Mouse (Mus musculus): ENCODE measurements around the gene Tcaf1. TPM values are rescaled to one million over a fixed set of nuclear protein-coding genes. Genes with fewer than 3 reads are reported as not detected.

Tcaf1 gene
- polyA plus RNA-seq, 1 experiment: 25.2 TPM

- TF ChIP-seq CTCF (IDR thresholded peaks at IDR 0.05; ENCODE audit: insufficient read depth, low read length) (no peak), POLR2A (IDR thresholded peaks at IDR 0.05; ENCODE audit: borderline replicate concordance, extremely low read depth, low read depth, low read length) (no peak)
- Histone ChIP-seq H3K4me1 (ENCODE audit: control insufficient read depth, insufficient read depth, low read length) (no peaks in the 10 kb centered on the region), H3K4me3 (replicated peaks; ENCODE audit: extremely low read depth, low read depth, low read length) (no peak overlapping the region)
- DNase-seq: no peak
Observed at GRCm38 (mm10) chr6:42689761-42690160, 20.1 kb downstream of the Tcaf1 start.

GRCm38 (mm10) chr6:42687907-42688306 is 22.0 kb downstream of the Tcaf1 start:
- Histone ChIP-seq H3K4me3 (replicated peaks; ENCODE audit: extremely low read depth, low read depth, low read length) (no peak overlapping the region), H3K4me1 (ENCODE audit: control insufficient read depth, insufficient read depth, low read length) (no peaks in the 10 kb centered on the region)
- TF ChIP-seq CTCF (IDR thresholded peaks at IDR 0.05; ENCODE audit: insufficient read depth, low read length) (no peak), POLR2A (IDR thresholded peaks at IDR 0.05; ENCODE audit: borderline replicate concordance, extremely low read depth, low read depth, low read length) (no peak)
- WGBS: 90% methylated on average over 5 of the region's 5 CpGs
- DNase-seq: no peak

GRCm38 (mm10) chr6:42680077-42680476 is 29.8 kb downstream of the Tcaf1 start:
- no peak for DNase-seq
- no peak for TF ChIP-seq POLR2A (IDR thresholded peaks at IDR 0.05; ENCODE audit: borderline replicate concordance, extremely low read depth, low read depth, low read length)
- Histone ChIP-seq H3K4me3 (replicated peaks; ENCODE audit: extremely low read depth, low read depth, low read length) (no peak overlapping the region), H3K4me1 (ENCODE audit: control insufficient read depth, insufficient read depth, low read length) (no peaks in the 10 kb centered on the region)
- 87% methylated on average over 7 of the region's 7 CpGs for WGBS

GRCm38 (mm10) chr6:42676011-42676410 is 33.9 kb downstream of the Tcaf1 start:
- TF ChIP-seq POLR2A (IDR thresholded peaks at IDR 0.05; ENCODE audit: borderline replicate concordance, extremely low read depth, low read depth, low read length): no peak
- TF ChIP-seq CTCF (IDR thresholded peaks at IDR 0.05; ENCODE audit: insufficient read depth, low read length): no peak
- Histone ChIP-seq H3K4me3 (replicated peaks; ENCODE audit: extremely low read depth, low read depth, low read length) (no peak overlapping the region), H3K4me1 (ENCODE audit: control insufficient read depth, insufficient read depth, low read length) (no peaks in the 10 kb centered on the region)
- 95% methylated on average over 3 of the region's 3 CpGs for WGBS
- DNase-seq: no peak

GRCm38 (mm10) chr6:42671767-42672166 is 38.1 kb downstream of the Tcaf1 start:
- DNase-seq: no peak
- Histone ChIP-seq H3K4me3 (replicated peaks; ENCODE audit: extremely low read depth, low read depth, low read length) (no peak overlapping the region), H3K4me1 (ENCODE audit: control insufficient read depth, insufficient read depth, low read length) (no peaks in the 10 kb centered on the region)
- 80% methylated on average over 1 of the region's 1 CpGs for WGBS
- no peak for TF ChIP-seq POLR2A (IDR thresholded peaks at IDR 0.05; ENCODE audit: borderline replicate concordance, extremely low read depth, low read depth, low read length)
- TF ChIP-seq CTCF (IDR thresholded peaks at IDR 0.05; ENCODE audit: insufficient read depth, low read length): no peak

GRCm38 (mm10) chr6:42667722-42668121 is 42.2 kb downstream of the Tcaf1 start:
- Histone ChIP-seq H3K4me1 (ENCODE audit: control insufficient read depth, insufficient read depth, low read length) (no peaks in the 10 kb centered on the region), H3K4me3 (replicated peaks; ENCODE audit: extremely low read depth, low read depth, low read length) (no peak overlapping the region)
- 77% methylated on average over 2 of the region's 2 CpGs for WGBS
- no peak for DNase-seq
- TF ChIP-seq CTCF (IDR thresholded peaks at IDR 0.05; ENCODE audit: insufficient read depth, low read length) (no peak), POLR2A (IDR thresholded peaks at IDR 0.05; ENCODE audit: borderline replicate concordance, extremely low read depth, low read depth, low read length) (no peak)

- WGBS: 55% methylated on average over 2 of the region's 2 CpGs
- no peaks in the 10 kb centered on the region for H3K4me1 ChIP-seq (ENCODE audit: control insufficient read depth, insufficient read depth, low read length)
- no peak overlapping the region for H3K4me3 ChIP-seq (replicated peaks; ENCODE audit: extremely low read depth, low read depth, low read length)
- no peak for DNase-seq
- TF ChIP-seq POLR2A (IDR thresholded peaks at IDR 0.05; ENCODE audit: borderline replicate concordance, extremely low read depth, low read depth, low read length) (no peak), CTCF (IDR thresholded peaks at IDR 0.05; ENCODE audit: insufficient read depth, low read length) (no peak)
Observed at GRCm38 (mm10) chr6:42661739-42662138, 48.1 kb downstream of the Tcaf1 start.

- DNase-seq: peak; percentile 88
- no peaks in the 10 kb centered on the region for H3K4me1 ChIP-seq (ENCODE audit: control insufficient read depth, insufficient read depth, low read length)
- peak within 1 kb of the TSS; percentile 61 for H3K4me3 ChIP-seq (replicated peaks; ENCODE audit: extremely low read depth, low read depth, low read length)
- peak; percentile 89 for TF ChIP-seq CTCF (IDR thresholded peaks at IDR 0.05; ENCODE audit: insufficient read depth, low read length)
- peak; percentile 27; the same call in 1 of the 2 replicates for TF ChIP-seq POLR2A (IDR thresholded peaks at IDR 0.05; ENCODE audit: borderline replicate concordance, extremely low read depth, low read depth, low read length)
- WGBS: under 1% methylated on average over 23 of the region's 23 CpGs
Observed at GRCm38 (mm10) chr6:42644912-42645549, 64.9 kb downstream of the Tcaf1 start, which contains the start of gene Tcaf2. TSS of gene Tcaf2 (minus strand) at chr6:42645254.

- DNase-seq: no peak
- 84% methylated on average over 5 of the region's 5 CpGs for WGBS
- H3K4me3 ChIP-seq (replicated peaks; ENCODE audit: extremely low read depth, low read depth, low read length): no peak overlapping the region
- H3K4me1 ChIP-seq (ENCODE audit: control insufficient read depth, insufficient read depth, low read length): no peaks in the 10 kb centered on the region
- no peak for TF ChIP-seq CTCF (IDR thresholded peaks at IDR 0.05; ENCODE audit: insufficient read depth, low read length)
- no peak for TF ChIP-seq POLR2A (IDR thresholded peaks at IDR 0.05; ENCODE audit: borderline replicate concordance, extremely low read depth, low read depth, low read length)
Observed at GRCm38 (mm10) chr6:42634393-42634792, 75.5 kb downstream of the Tcaf1 start.

GRCm38 (mm10) chr6:42631395-42631794 is 78.5 kb downstream of the Tcaf1 start:
- WGBS: 61% methylated on average over 4 of the region's 4 CpGs
- H3K4me1 ChIP-seq (ENCODE audit: control insufficient read depth, insufficient read depth, low read length): no peaks in the 10 kb centered on the region
- H3K4me3 ChIP-seq (replicated peaks; ENCODE audit: extremely low read depth, low read depth, low read length): no peak overlapping the region
- TF ChIP-seq POLR2A (IDR thresholded peaks at IDR 0.05; ENCODE audit: borderline replicate concordance, extremely low read depth, low read depth, low read length) (no peak), CTCF (IDR thresholded peaks at IDR 0.05; ENCODE audit: insufficient read depth, low read length) (no peak)
- no peak for DNase-seq

Other genes with a start within 250 kb of the Tcaf1 start
- gene Olfr458, start 244.9 kb downstream of the Tcaf1 start, polyA plus RNA-seq (2012; rRNA removed): not detected in 2 replicates
- gene Olfr457, start 233.8 kb downstream of the Tcaf1 start, polyA plus RNA-seq (2012; rRNA removed): not detected in 2 replicates
- gene Olfr456, start 222.9 kb downstream of the Tcaf1 start, polyA plus RNA-seq (2012; rRNA removed): not detected in 2 replicates
- not detected in 2 replicates for gene Olfr455, start 162.5 kb downstream of the Tcaf1 start, polyA plus RNA-seq (2012; rRNA removed)
- not detected in 2 replicates for gene Tcaf3, start 112.4 kb downstream of the Tcaf1 start, polyA plus RNA-seq (2012; rRNA removed)
- 1.3 and 3.7 TPM in 2 replicates for gene Tcaf2, start 64.8 kb downstream of the Tcaf1 start, polyA plus RNA-seq (2012; rRNA removed)
- not detected in 2 replicates for gene Olfr453, start 29.3 kb upstream of the Tcaf1 start, polyA plus RNA-seq (2012; rRNA removed)
- not detected in 2 replicates for gene Olfr38, start 46.3 kb upstream of the Tcaf1 start, polyA plus RNA-seq (2012; rRNA removed)
- not detected in 2 replicates for gene Olfr452, start 75.0 kb upstream of the Tcaf1 start, polyA plus RNA-seq (2012; rRNA removed)
- not detected in 2 replicates for gene Olfr450, start 101.9 kb upstream of the Tcaf1 start, polyA plus RNA-seq (2012; rRNA removed)
- gene Olfr449, start 124.3 kb upstream of the Tcaf1 start, polyA plus RNA-seq (2012; rRNA removed): not detected in 2 replicates
- not detected in 2 replicates for gene Olfr448, start 180.4 kb upstream of the Tcaf1 start, polyA plus RNA-seq (2012; rRNA removed)
- gene Olfr447, start 198.8 kb upstream of the Tcaf1 start, polyA plus RNA-seq (2012; rRNA removed): not detected in 2 replicates
- gene Olfr446, start 211.3 kb upstream of the Tcaf1 start, polyA plus RNA-seq (2012; rRNA removed): not detected in 2 replicates
- gene Olfr444, start 239.0 kb upstream of the Tcaf1 start, polyA plus RNA-seq (2012; rRNA removed): not detected in 2 replicates